Mouse (Mus musculus) kidney, postnatal 4 days (tissue): ENCODE data around the gene Kcnk7.

Source experiments
- DNase-seq, 2 experiments: peaks; one replicate each; pipeline ENCODE4 v3.0.0; 2021; ENCODE audit warnings: mixed read lengths in 2 of 2

Kcnk7 gene

GRCm38 (mm10) chr19:5726961-5727578 is 22.9 kb downstream of the Kcnk7 start:
- DNase-seq = no peak

GRCm38 (mm10) chr19:5727701-5728100 is 23.5 kb downstream of the Kcnk7 start:
- peak; percentile 94 to 95 for DNase-seq

- DNase-seq = peak; percentile 76 to 85
These were observed 24.7 kb downstream of the Kcnk7 start for GRCm38 (mm10) chr19:5728631-5729443.

DNA sequence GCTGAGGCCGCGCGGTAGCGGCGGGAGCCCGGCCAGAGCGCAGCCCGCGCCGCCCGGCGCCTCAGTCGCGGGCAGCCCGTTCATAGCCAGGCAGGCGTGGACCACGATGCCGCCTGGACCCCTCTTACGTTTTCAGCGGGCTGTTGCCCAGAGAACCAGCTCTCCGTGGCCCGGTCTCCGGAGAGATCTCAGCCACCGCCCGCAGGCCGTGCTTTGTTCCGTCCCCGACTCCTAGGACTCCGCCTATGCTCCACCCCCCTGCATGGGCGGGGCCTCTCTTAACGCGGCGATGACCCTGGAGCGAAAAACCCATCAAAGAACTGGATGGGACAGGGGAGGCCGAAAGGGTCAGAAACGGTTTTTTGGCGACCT is 25.3 kb downstream of the Kcnk7 start, which contains the start of gene Fam89b:
Fam89b (minus strand) TSS at position 210 of the 372 bp plus-strand sequence.
- DNase-seq = peak; percentile 95 to 96

DNA sequence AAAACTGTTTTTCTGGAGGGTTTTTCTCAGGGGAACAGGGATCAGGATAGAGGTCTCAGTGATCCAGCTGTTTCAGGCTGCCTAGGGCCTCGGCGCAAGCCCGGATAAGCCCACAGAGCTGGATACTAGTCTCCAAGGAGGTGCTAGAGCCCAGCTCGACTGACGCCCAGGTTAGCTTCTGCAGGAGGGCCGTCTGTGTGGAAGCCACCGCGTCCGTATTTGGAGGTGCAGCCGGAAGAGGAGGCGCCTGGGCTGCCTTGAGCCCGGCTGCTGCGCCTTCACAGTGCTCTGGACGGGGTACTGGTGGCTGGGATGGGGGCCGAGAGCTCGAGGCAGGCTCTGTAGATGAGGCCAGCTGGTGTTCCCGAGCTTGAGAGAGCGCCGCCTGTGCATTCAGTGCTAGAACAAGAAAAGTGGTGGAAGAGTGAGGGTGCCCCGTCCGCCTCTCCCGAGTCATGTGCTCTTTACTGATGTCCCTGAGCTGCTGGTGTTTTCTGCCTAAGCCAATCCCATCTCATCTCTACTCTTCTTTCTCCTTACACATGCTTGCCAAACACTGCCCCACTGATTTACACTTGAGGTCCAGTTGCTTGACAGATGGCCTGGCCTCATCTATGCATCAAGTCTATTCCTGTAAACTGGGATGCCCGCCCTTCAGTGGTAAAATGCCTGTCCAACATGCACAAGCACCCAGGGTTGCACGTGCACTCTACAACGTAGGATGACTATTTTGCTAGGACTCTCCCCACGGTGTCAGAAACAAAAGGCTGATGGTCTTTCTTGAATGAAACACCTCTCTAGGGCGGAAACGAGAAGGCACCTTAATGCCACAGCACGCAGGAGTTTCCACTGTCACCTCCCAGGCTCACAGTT is 26.4 kb downstream of the Kcnk7 start:
- peak; percentile 57 to 67 for DNase-seq

- peak; percentile 96 to 97 for DNase-seq
These were observed 27.3 kb downstream of the Kcnk7 start for GRCm38 (mm10) chr19:5731264-5731978.

GRCm38 (mm10) chr19:5734325-5734724 is 30.2 kb downstream of the Kcnk7 start:
- no peak for DNase-seq

GRCm38 (mm10) chr19:5739446-5739845 is 35.3 kb downstream of the Kcnk7 start:
- DNase-seq = no peak

DNA sequence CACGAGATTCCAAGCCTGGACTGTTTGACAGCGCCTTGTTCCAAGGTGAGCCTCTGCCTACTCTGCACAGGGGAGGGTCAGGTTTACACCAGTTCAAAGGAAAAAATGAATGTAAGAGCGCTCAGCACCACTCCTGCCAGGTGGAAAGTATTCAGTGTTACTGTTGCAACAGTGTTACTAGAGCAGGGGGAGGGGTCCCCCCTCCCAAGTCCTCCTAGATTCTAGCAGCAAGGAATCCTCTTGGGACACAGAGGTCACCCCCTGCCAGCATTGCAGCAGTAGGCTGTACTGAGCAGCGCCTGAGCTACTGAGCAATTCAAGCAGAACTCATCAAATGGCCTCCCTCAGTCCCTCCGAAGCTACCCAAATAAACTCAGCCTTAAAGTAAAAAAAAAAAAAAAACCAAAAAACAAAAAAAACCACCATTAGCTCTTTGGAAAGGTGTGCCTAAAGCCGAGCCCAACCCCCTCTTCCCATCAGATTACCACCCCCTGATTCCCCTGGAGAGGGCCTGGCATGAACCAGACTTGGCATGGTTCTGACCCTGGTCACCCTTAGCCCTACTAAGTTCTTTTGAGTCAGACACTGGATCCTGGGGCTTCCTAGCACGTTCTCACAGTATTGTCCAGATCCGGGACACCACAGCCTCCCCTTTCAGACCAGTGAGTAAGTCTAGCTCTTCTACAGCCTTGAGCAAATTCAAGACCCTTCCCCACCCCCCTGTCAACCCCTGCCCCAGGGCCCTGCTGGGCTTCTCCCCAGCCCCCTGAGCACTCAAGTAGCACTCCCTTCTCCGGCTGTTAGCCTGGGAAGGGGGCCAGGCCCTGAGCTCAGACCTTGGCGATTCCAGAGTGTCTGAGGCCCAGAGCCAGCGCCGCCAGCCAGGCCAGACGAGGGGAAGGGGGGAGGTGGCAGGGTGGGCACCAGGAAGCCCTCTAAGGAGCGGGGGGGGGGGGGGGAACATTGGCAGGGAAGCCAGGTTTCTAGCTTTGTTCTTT is 36.5 kb downstream of the Kcnk7 start, which contains the start of gene Ltbp3:
Ltbp3 (plus strand) TSS at position 585 of the 998 bp plus-strand sequence.
- peak; percentile 75 to 81 for DNase-seq

DNA sequence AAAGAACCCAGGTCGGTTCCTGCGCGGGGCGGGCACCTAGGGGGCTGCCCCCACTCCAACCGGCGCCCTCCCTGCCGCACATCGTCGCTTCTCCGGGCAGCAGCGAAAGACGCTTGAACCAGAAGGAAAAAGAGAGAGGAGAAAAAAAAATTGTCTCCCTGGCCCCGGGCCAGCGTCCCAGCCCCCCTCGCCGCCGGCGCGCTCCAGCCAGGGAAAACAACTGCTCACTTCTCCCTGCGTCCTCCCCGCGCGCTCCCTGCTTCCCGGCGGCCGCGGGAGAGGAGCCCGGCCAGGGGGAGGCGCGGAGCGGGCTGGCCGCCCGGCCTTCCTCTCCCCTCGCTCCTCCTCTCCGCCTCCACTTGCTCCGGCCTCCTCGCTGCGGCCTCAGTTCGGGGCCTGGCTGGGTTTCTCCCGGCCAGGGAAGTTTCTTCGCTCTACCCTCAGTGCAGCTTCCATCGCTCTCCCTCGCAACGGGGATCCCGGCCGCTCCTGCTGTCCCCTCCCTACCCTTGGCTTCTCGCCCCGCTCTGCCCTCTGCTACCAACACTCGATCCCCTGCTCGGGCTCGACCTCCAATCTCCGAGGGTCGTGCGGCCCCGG is 37.6 kb downstream of the Kcnk7 start:
- peak; percentile 87 to 91 for DNase-seq

GRCm38 (mm10) chr19:5742241-5742641 is 38.1 kb downstream of the Kcnk7 start:
- DNase-seq = peak; percentile 54 to 72

- DNase-seq = peak in 1 of 2 experiments; percentile 60
These were observed 39.4 kb downstream of the Kcnk7 start for GRCm38 (mm10) chr19:5743576-5743975.

GRCm38 (mm10) chr19:5745756-5746710 is 41.9 kb downstream of the Kcnk7 start:
- DNase-seq = peak; percentile 72 to 77

GRCm38 (mm10) chr19:5746907-5747363 is 42.8 kb downstream of the Kcnk7 start:
- no peak for DNase-seq

- DNase-seq = no peak
These were observed 45.3 kb downstream of the Kcnk7 start for GRCm38 (mm10) chr19:5749476-5749875.

- no peak for DNase-seq
These were observed 46.8 kb downstream of the Kcnk7 start for GRCm38 (mm10) chr19:5750951-5751350.

DNA sequence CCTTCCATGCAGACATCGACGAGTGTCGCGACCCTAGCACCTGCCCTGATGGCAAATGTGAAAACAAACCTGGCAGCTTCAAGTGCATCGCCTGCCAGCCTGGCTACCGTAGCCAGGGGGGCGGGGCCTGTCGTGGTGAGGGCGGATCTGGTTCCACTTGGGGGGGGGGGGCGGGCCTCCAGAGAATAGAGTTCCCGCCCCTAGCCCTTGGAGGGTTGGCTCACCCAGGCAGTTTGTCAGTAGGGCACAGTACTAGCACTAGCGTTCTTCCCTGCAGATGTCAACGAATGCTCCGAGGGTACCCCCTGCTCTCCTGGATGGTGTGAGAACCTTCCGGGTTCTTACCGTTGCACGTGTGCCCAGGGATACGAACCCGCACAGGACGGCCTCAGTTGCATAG is 47.6 kb downstream of the Kcnk7 start:
- DNase-seq = peak; percentile 74 to 83

DNA sequence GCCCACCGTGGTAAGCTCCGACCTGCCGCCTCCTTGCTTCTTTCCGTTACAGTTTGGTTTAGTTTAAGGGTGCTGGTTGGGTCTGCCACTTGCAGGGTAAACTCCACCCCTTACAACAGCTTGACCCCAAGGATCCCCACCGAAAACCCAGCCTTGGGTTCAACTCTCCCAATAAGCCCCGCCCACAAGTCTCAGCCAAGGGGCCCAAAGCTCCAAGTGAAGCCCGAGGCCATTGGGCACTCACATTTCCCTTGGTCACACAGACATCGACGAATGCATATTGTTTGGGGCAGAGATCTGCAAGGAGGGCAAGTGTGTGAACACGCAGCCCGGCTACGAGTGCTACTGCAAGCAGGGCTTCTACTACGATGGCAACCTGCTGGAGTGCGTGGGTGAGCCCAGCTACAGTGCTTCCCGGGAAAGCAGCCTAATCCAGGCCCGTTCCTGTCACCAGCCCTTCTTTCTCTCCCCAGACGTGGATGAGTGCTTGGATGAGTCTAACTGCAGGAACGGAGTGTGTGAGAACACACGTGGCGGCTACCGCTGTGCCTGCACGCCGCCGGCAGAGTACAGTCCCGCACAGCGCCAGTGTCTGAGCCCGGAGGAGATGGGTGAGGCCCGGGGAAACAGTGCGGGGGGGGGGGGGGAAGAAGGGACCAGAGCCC is 52.3 kb downstream of the Kcnk7 start:
- peak in 1 of 2 experiments; percentile 50 for DNase-seq
